8 mouse cellular contexts compared by ENCODE assay signal in genomic region chr3:136671940-136672278, GRCm38 (mm10). TPM values are rescaled to one million over a fixed set of nuclear protein-coding genes. Genes with fewer than 3 reads are reported as not detected.
DNase-seq lines count a peak whose midpoint lies in the region; ATAC-seq and TF ChIP-seq lines count a peak whose summit lies in the region.

No protein-coding gene starts in this region.

- peak overlapping the region; percentile 94 for H3K9ac ChIP-seq in heart, embryonic 13.5 days
- peak overlapping the region; percentile 78 for H3K9ac ChIP-seq in intestine, embryonic 14.5 days (ENCODE audit: low read length)
- peak overlapping the region; percentile 93 for H3K9ac ChIP-seq in midbrain, postnatal 0 days (replicated peaks; ENCODE audit: low read length, poor library complexity, severe bottlenecking)

- no peak for ATAC-seq in heart, embryonic 13.5 days (ENCODE audit: extremely low read depth, insufficient number of reproducible peaks, low FRiP score, low TSS enrichment)
- ATAC-seq in intestine, embryonic 14.5 days (replicated peaks; ENCODE audit: low FRiP score, low TSS enrichment, low read depth): no peak
- ATAC-seq in midbrain, postnatal 0 days (ENCODE audit: low FRiP score): no peak

- no peaks in the 10 kb centered on the region for H3K36me3 ChIP-seq in heart, embryonic 13.5 days
- no peaks in the 10 kb centered on the region for H3K36me3 ChIP-seq in intestine, embryonic 14.5 days (ENCODE audit: control insufficient read depth, insufficient read depth, low read length)
- H3K36me3 ChIP-seq in midbrain, postnatal 0 days (ENCODE audit: insufficient read depth, low read length): no peaks in the 10 kb centered on the region

- H3K4me1 ChIP-seq in heart, embryonic 13.5 days: peaks cover 53% of the 10 kb centered on the region
- peaks cover 14% of the 10 kb centered on the region; the same call in 1 of the 2 replicates for H3K4me1 ChIP-seq in intestine, embryonic 14.5 days (replicated peaks; ENCODE audit: control insufficient read depth, insufficient read depth, low read length)
- H3K4me1 ChIP-seq in midbrain, postnatal 0 days (ENCODE audit: insufficient read depth, low read length): 0 out of 2 replicates have a peak, but pooled peaks cover 2% of the 10 kb centered on the region

- 12% methylated on average over 5 of the region's 5 CpGs for WGBS in heart, embryonic 13.5 days
- WGBS in intestine, embryonic 14.5 days: 9% methylated on average over 5 of the region's 5 CpGs
- 12% methylated on average over 5 of the region's 5 CpGs for WGBS in midbrain, postnatal 0 days

- no peaks in the 10 kb centered on the region for H3K9me3 ChIP-seq in heart, embryonic 13.5 days
- no peaks in the 10 kb centered on the region for H3K9me3 ChIP-seq in intestine, embryonic 14.5 days (ENCODE audit: control insufficient read depth, low read length)
- H3K9me3 ChIP-seq in midbrain, postnatal 0 days (ENCODE audit: low read length): no peaks in the 10 kb centered on the region

- H3K4me3 ChIP-seq in heart, embryonic 13.5 days: peak overlapping the region; percentile 93
- H3K4me3 ChIP-seq in intestine, embryonic 14.5 days (ENCODE audit: low read depth, low read length): peak overlapping the region; percentile 95
- peak overlapping the region; percentile 96 for H3K4me3 ChIP-seq in midbrain, postnatal 0 days (ENCODE audit: low read depth, low read length)

- DNase-seq in heart, postnatal 4 days: no peak
- DNase-seq in CD4-positive helper T cell, adult 2 months (ENCODE audit: low read depth, low spot score): peak; percentile 49
- peak; percentile 56 for DNase-seq in brain, embryonic 14.5 days (ENCODE audit: low read depth)
- DNase-seq in intestine, embryonic 14.5 days (ENCODE audit: low spot score): no peak
- peak; percentile 21 for DNase-seq in midbrain, postnatal 0 days (ENCODE audit: low spot score)
- no peak for DNase-seq in urinary bladder, adult 2 months (ENCODE audit: low spot score)
- DNase-seq in layer of hippocampus, postnatal 25 days (ENCODE audit: extremely low spot score in 1 of 2, low spot score in 1 of 2): no peak

- no peak for TF ChIP-seq CTCF in brain, embryonic 14.5 days (IDR thresholded peaks at IDR 0.05; ENCODE audit: borderline replicate concordance, extremely low read depth, insufficient read depth, insufficient read length)
- TF ChIP-seq CTCF in midbrain, postnatal 0 days (IDR thresholded peaks at IDR 0.05): no peak

- H3K27ac ChIP-seq in heart, embryonic 13.5 days (replicated peaks): peak overlapping the region; percentile 96; the same call in 1 of the 2 replicates
- peak overlapping the region; percentile 91 for H3K27ac ChIP-seq in intestine, embryonic 14.5 days (ENCODE audit: low read depth)
- H3K27ac ChIP-seq in midbrain, postnatal 0 days (ENCODE audit: low read depth, low read length): peak overlapping the region; percentile 95; the same call in 1 of the 2 replicates

- peak overlapping the region; percentile 75 for H3K4me2 ChIP-seq in heart, embryonic 13.5 days
- peak overlapping the region; percentile 61 for H3K4me2 ChIP-seq in intestine, embryonic 14.5 days (ENCODE audit: low read length)
- H3K4me2 ChIP-seq in midbrain, postnatal 0 days (ENCODE audit: low read depth, low read length, poor library complexity, severe bottlenecking): peak overlapping the region; percentile 51

- TF ChIP-seq POLR2A in brain, embryonic 14.5 days (IDR thresholded peaks at IDR 0.05; ENCODE audit: borderline replicate concordance, extremely low read depth, insufficient read depth, insufficient read length, poor library complexity, severe bottlenecking): no peak

- no peaks in the 10 kb centered on the region for H3K27me3 ChIP-seq in heart, embryonic 13.5 days (replicated peaks)
- no peaks in the 10 kb centered on the region for H3K27me3 ChIP-seq in intestine, embryonic 14.5 days (replicated peaks; ENCODE audit: control insufficient read depth, insufficient read depth, low read length)
- H3K27me3 ChIP-seq in midbrain, postnatal 0 days (ENCODE audit: insufficient read depth, low read length): no peaks in the 10 kb centered on the region

RNA-seq across cellular contexts. Expression of gene Ppp3ca, which starts 2.0 kb away (rescaled TPM):
- 41.9 and 44.2 TPM in 2 replicates for polyA plus RNA-seq in heart, embryonic 13.5 days (2015; fragmentation: Nextera tagmentation; extraction: Ambion mirVana)
- total RNA-seq in heart, postnatal 4 days (2021): 10 to 100 TPM; 56.4 to 62.2 TPM
- polyA plus RNA-seq in brain, embryonic 14.5 days (2012; rRNA removed): 55.4 and 78.6 TPM in 2 replicates
- 48.9 and 50.4 TPM in 2 replicates for polyA plus RNA-seq in intestine, embryonic 14.5 days (2014; fragmentation: Nextera tagmentation; extraction: Ambion mirVana)
- 159 and 180 TPM in 2 replicates for total RNA-seq in midbrain, postnatal 0 days (2014; rRNA removed)
- 161 and 184 TPM in 2 replicates for polyA plus RNA-seq in midbrain, postnatal 0 days (2015; fragmentation: Nextera tagmentation; extraction: Ambion mirVana)
- polyA plus RNA-seq in urinary bladder, adult 2 months (2012; rRNA removed): 66.9 and 80.2 TPM in 2 replicates
- total RNA-seq in layer of hippocampus, postnatal 25 days (2021): 1,000 to 10,000 TPM; 1,252 to 1,286 TPM

Comparison
In these comparisons a context has a peak if more than half of its experiments do, and no peak if none do; other contexts are left out.
1. DNase-seq: peak in CD4-positive helper T cell, adult 2 months (single experiment), brain, embryonic 14.5 days (single experiment) and midbrain, postnatal 0 days (single experiment); none in heart, postnatal 4 days (single experiment), intestine, embryonic 14.5 days (single experiment), urinary bladder, adult 2 months (single experiment) and layer of hippocampus, postnatal 25 days (0 of 2).
2. Peak in every context shown above with its lines, with median percentiles within 50 percentile points of each other: H3K27ac ChIP-seq, H3K4me2 ChIP-seq, H3K4me3 ChIP-seq and H3K9ac ChIP-seq.